Mouse (Mus musculus) retina, adult 2 months (tissue): ENCODE measurements around the gene Snx10.

Experiments used
- DNase-seq: peaks from one replicate; pipeline ENCODE4 v3.0.0-alpha.2; 2012; ENCODE audit warnings: low read depth, low spot score

Gene Snx10

GRCm38 (mm10) chr6:51585980-51586379 is 62.3 kb downstream of the Snx10 start:
- peak; percentile 36 for DNase-seq

- DNase-seq = no peak
Observed at GRCm38 (mm10) chr6:51587266-51587665, 63.6 kb downstream of the Snx10 start.

- no peak for DNase-seq
Observed at GRCm38 (mm10) chr6:51591264-51591663, 67.6 kb downstream of the Snx10 start.

DNA sequence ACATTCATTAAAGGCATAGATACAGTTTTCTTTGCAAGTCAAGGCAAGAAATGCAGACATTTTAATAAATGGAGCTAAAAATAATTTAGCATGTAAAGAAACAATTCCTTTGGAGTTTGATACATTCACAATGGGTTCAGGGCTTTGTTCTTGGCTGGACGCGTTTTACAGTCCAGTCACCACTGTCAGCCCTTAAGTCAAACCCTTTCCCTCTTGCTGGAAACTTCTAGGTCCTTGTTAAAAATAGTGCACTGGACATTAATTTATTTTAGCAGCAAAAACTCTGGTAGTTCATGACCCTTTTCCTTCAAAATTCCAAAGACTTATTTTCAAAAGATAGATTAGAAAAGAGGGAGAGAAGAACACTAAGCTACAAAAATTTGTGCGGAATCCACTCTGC is 68.1 kb downstream of the Snx10 start:
- no peak for DNase-seq

GRCm38 (mm10) chr6:51592356-51593115 is 68.8 kb downstream of the Snx10 start:
- DNase-seq = peak; percentile 39

- no peak for DNase-seq
Observed at GRCm38 (mm10) chr6:51593446-51594035, 69.8 kb downstream of the Snx10 start.

GRCm38 (mm10) chr6:51594516-51594915 is 70.8 kb downstream of the Snx10 start:
- no peak for DNase-seq

GRCm38 (mm10) chr6:51598058-51598457 is 74.4 kb downstream of the Snx10 start:
- DNase-seq = no peak

DNA sequence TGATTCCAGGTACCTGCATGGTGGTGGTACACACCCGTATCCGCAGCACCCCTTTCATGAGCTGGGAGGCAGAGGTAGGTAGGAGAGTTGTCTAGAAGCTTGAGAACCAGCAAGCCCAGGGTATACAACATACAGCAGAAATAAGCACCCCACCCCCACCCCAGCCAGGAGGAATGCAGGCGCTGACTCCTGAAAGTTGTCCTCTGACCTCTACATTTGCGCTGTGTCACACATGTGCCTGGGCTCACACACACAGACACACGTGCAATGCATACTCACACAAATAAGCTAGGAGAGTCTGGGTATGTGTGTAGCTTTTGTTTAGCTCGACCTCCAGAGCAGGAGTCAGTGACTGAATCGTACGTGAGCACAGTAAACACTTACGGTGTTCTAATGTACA is 76.7 kb downstream of the Snx10 start:
- no peak for DNase-seq

GRCm38 (mm10) chr6:51602341-51602740 is 78.6 kb downstream of the Snx10 start:
- DNase-seq = no peak

GRCm38 (mm10) chr6:51603691-51604090 is 80.0 kb downstream of the Snx10 start:
- DNase-seq = no peak

GRCm38 (mm10) chr6:51606245-51606644 is 82.5 kb downstream of the Snx10 start:
- no peak for DNase-seq

DNA sequence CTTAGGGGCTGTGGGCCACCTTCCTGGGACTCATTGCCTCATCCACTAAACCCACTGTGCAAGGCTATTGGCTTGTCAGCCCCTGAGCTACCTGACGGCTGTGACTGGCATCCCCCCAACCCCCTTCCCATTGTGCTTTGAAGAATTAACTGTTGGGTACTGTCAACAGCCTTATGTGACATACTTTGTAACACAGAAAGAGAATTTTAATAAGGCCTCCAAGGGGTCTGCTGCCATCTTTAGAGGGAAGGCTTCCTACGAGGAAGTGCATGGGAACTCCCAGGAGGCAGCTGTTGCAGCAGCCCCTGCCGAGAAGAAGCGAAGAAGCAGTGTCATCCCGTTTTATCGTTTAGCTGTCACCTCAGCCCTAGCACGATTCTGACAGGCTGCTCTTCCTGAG is 83.1 kb downstream of the Snx10 start:
- DNase-seq = no peak

- DNase-seq = no peak
Observed at GRCm38 (mm10) chr6:51611621-51612020, 87.9 kb downstream of the Snx10 start.

DNA sequence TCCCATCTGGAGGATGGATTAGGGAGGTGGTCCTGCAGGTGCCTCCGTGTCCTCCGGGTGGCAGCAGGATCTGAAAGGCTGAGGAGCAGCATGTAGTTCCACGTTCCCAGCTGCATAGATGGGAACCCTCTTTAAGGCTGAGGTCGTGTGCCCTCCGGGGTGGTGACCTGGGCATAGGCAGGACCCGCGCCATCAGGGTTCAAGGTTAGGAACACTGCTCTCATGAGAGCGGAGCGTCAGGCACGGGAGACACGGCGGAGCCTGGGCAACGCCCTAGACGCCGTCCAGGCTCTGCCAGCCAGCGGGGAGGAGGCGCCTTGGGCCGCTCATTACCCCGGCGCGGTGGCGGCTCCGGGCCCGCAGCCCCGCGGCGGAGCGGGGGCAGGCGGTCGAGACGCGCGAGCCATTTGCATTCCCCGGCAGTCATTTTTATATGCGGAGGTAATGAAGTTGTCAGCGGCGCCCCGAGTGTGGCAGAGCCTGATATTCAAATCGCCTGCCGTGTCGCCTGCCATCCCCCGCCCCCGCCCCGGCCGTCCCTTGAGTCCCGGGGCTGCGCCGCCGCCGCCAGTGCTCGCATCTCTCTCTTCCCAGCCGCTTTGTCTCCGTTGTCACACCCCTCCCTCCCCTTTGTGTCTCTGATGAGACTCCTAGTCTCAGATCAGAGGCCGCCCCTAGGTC is 88.8 kb downstream of the Snx10 start:
- no peak for DNase-seq

DNA sequence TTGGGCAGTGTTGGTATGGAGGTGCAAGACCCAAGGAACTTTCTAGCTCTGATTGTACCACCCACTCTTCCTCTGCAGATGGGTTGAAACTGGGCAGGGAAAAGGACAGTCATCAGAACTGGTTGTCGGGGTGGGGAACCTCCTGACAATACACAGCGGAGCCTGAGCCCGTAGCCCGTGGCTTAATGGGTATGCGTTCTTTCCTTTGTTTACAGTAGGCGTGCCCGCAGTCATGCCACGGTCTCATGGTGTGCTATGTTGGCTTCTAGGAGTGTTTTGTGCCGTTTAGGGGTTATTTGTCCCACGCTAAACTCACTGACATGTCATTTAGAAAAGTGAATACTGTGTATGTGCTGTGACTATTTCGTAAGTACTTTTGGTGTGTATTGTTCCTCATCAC is 90.0 kb downstream of the Snx10 start:
- no peak for DNase-seq

- no peak for DNase-seq
Observed at GRCm38 (mm10) chr6:51626843-51627242, 103.1 kb downstream of the Snx10 start.

GRCm38 (mm10) chr6:51629671-51630070 is 106.0 kb downstream of the Snx10 start:
- no peak for DNase-seq

- DNase-seq = no peak
Observed at GRCm38 (mm10) chr6:51630184-51630583, 106.5 kb downstream of the Snx10 start.

- no peak for DNase-seq
Observed at GRCm38 (mm10) chr6:51632928-51633662, 109.4 kb downstream of the Snx10 start.

DNA sequence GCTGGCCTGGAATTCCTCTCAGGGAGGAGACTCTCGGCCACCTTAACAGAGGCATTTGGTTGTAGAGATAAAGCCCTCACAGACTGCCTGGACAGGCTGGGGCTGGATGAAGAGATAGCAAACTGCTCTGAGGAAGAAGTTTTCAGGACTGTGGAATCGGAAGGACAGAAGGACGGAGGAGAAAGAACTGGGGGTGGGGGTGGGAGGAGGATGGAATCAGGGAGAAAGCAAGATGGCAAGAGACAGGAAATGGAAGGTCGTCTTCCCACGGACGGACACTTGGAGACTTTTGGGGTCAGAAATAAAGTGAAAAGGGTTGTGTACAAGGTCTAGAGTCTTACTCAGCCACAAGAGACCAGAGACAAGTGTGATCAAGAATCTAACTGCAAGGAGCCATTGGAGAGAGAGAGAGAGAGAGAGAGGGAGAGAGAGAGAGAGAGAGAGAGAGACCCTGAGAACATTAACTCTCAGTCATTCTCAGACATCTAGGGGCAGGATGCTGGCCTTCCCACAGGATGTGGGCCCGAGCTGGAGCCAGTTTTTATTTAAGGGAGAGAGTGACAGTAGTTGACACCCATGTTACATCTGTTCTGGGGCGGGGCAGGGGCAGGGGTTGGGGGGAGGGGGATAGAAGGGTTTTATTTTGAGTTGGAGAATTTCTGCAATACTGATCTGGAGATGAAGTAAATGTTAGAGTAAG is 110.1 kb downstream of the Snx10 start:
- no peak for DNase-seq
